Mouse (Mus musculus) cortical plate, adult 2 months (tissue): Measurements from ENCODE around the gene Jun.

Experiments used
- CTCF ChIP-seq: fragments of 200-500 bp; IDR thresholded peaks from 2 replicates; pipeline ENCODE4 v1.5.1; 2011; ENCODE audit warnings: mild to moderate bottlenecking, control low read depth, low read length; ENCODE audit not compliant: insufficient read depth; ENCODE audit errors: extremely low read depth
- POLR2A ChIP-seq: fragments of 200-500 bp; IDR thresholded peaks from 2 replicates; pipeline ENCODE4 v1.6.1; 2011; ENCODE audit warnings: mild to moderate bottlenecking, low read length, control low read depth; ENCODE audit not compliant: insufficient read depth; ENCODE audit errors: extremely low read depth

- TF ChIP-seq CTCF, result no peak
- no peak for TF ChIP-seq POLR2A
These were observed 39.5 kb upstream of the Jun start for GRCm38 (mm10) chr4:95091536-95091935.
